Mouse (Mus musculus) adrenal gland, adult 8-10 months (tissue): ENCODE measurements around the gene Pcnx2. TPM values are rescaled to one million over a fixed set of nuclear protein-coding genes. Genes with fewer than 3 reads are reported as not detected.

Experiments
- DNase-seq: peaks from one replicate; pipeline ENCODE4 v3.0.0; 2022
- total RNA-seq, 4 experiments: library from RNA; stranded (reverse); gene quantifications; 2 replicates each; pipeline ENCODE4 v1.2.4; 2022

The Pcnx2 gene
- total RNA-seq, 4 experiments from 2014 or later: 0.29 to 0.77 (median 0.63) TPM

DNA sequence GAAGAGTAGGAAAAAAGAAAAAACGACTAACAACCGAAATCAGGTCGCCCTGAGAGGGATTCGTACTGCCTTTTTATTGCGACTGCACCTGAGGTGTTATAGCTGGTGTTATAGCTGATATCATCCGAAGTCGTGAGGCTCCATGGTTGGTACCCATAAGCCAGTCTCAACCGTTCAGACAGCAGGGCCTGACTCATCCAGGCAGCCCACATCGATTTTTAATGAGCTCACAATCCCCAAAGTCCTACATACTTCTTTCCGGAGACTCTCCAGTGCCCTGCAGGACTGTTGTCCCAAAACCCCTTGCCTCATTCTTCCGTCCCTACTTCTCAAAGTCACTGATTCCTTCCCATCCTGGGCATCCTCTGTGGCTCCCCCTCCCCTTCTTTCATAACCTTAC is 729 bp downstream of the Pcnx2 start:
- no peak for DNase-seq

DNA sequence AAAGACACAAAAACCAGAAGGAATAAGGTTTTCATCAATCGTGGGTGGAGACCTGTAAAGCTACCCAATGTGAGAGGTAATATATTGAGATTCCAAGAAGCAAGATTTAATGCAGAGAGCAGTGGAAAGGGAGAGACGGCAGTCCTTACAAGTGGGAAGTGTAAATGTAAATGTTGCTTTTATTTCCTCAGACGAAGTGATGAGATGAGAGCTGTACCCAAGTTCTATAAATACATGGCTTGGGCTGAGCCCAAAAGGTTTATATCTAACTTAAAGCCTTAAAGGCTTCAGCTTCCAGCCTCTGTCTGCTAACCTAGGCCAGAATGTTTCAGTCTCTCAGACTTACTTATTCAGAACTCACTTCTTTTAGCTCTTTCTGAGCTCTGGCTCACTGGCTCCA is 8.2 kb downstream of the Pcnx2 start:
- no peak for DNase-seq

DNA sequence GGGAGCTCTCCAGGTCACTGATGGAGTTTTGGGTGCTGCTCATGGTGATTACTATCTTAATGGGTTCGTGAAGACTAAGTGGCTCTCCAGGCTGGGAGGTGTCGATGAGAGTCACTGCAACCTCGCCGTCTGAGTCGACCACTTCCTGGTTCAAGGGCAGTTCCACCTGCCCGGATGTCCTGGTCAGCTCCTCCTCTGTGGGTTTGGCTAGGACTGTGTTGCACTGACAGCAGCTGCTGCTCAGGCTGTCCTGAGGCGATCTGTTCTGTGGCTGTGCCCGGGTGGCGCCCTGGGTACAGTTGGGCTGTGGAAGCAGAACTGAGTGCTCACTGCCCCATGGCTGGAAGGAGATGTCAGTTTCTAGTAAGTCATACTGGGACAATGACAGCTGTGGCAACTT is 10.6 kb downstream of the Pcnx2 start:
- no peak for DNase-seq

DNA sequence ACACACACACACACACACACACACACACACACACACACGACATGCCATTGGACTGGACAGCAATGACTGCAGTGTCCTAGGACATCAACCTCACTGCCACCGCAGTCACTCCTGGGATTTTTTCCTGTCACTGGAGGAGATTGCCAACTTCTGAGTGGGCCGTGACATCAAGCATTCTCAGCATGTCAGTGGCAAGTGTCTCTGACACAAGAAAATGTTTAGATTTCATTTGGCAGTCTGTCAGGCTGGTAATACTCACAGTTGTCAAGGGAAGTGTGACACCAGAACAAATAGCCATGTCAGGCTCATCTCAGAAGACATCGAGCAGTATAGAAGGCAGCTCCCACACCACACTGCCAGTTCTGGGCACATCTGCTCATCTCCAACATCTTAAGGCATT is 17.7 kb downstream of the Pcnx2 start:
- no peak for DNase-seq

DNA sequence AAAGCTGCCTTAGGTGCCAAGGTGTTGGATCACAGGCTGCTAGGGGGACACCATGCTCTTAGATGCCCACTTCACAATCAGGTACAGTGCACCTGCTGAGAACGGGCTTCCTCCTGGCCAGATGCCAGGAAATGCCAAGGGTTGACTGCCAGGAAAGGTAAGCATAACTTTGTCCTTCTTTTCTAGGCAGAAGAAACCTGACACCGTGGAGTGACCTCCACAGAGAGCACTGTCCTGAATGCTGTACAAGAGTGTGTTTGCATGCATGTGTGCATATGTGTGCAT is 24.9 kb downstream of the Pcnx2 start:
- DNase-seq: no peak

DNA sequence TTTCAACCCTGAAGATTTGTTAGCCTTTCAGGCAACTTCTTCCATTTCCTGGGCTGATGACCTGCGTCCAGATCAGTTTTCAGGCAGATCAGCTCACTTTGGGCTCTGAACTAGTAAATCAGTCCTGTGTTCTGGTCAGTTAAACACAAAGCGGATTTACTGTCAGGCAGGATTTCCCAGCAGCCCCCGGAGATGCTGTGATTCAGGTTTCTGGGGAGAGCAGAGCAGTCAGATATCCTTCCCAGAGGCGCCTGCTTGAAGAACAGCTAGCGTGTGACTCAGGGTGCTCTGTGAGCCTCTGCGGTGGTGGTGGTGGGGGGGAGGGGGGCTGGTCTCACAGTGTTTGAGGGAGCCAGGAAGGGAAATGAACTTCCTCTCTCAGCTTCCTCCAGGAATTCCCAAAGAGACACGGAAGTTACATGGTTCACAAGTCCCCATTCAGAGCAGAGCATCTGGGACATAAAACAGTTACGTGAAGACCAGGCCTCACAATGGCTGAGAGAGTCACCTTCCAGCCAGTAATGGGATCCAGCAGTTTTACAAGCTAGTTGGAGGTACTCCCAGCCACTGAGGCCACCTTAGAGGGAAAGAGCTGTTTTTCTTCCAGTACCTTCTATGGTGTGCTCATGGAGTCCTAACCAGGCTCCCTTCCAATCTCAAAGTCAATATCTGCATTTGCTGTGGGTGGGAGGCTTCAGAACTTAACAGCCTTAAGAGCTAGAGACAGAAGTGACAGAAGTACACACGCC is 25.4 kb downstream of the Pcnx2 start:
- no peak for DNase-seq

DNA sequence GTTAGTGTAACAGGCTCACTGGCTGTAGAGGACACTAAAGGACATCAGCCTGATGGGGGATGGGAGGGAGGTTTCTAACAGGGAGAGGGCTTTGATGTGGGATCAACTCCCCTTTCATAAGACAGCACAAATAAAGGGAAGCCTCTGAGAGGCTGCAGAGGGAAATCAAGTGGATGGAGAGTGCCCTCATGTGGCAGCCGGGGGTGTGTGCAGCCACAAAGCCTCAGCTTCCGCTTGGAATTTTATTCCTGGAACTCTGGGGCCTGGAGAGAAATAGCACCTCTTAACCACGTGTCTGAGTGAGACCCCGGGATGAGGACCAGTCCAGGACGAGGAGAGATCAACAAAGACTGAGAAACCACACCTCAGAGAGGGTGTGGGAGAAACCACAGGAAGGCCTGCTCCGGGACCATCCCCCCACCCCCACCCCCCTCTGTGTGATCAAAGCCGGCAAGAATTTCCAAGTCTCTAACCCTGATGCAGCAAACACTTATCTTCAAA is 27.2 kb downstream of the Pcnx2 start:
- peak; percentile 28 for DNase-seq

DNA sequence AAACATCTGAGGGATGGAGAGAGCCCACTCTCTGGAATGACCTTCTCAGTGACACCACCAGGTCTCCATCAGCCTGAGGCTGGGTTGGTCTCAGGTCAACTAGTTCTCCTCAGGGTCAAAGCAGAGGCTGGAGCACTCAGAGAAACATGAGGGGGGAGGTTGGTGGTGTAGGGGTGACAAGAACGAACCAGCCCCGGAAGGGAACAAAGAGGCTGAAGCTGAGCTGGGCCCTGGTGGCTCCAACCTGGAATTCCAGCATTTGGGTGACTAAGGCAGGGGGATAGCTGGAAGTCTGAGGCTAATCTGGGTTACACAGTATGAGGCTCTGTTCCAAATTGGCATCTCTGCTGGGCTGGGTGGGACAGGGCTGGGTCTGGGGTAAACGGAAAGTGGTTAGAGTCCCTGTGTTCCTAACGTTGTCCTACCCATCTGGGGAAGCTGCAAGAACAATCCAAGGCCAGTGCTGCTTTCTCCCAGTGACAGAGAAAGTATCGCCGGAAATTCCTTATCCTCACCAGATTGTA is 27.9 kb downstream of the Pcnx2 start:
- DNase-seq: no peak

DNA sequence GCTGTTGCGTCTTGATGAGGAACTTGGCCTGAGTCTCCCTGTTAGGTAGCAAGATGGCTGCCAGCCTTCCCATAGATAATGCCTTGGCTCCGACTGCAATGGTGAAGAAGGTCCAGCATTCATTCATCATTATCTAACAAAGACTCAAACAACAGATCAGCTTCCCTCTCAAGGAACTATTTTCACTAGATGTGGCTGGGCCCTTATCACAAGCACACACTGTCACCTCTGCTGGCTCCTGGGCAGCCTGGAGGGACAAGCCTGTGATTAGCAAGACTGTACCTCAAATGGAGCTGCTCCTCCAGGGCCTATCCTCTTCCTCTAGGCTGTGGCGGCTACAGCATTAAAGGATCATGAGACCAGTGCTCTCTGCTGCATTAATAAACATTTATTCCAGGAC is 28.4 kb downstream of the Pcnx2 start:
- DNase-seq: no peak

DNA sequence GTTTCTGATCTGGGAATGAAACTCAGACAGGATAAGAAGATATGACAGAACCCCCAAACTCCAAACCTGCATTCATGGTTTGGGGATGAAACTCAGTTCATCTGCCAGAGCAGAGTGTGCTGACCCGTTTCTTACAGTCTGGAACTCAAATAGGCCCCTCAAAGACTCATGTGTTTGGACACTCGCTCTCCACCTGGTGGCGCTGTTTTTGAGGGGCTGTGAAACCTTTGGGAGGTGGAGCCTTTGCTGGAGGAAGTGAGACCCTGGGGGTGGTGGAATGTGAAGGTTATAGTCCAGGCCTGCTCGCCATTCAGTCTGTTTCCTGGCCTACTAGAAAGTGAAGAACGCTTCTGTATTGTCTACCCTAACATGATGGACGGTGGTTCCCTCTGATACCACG is 29.6 kb downstream of the Pcnx2 start:
- DNase-seq: no peak

DNA sequence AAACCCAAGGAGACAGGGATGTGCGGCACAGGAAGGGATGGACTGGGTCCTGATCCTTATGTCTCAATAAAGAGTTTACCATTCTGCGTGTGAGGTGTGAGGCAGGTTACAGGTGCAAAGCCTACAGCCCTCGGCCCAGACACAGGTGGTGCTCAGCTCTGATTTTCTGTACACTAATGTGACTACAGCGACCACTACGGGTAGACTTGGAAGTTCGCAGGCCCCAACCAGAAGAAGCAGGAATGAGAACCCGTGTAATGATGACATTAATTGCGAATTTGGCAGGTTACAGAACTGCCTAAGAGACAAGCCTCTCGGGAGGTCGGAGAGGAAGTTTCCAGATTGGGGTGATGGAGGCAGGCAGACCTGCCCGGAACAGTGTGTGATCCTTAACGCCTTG is 32.0 kb downstream of the Pcnx2 start:
- DNase-seq: no peak

DNA sequence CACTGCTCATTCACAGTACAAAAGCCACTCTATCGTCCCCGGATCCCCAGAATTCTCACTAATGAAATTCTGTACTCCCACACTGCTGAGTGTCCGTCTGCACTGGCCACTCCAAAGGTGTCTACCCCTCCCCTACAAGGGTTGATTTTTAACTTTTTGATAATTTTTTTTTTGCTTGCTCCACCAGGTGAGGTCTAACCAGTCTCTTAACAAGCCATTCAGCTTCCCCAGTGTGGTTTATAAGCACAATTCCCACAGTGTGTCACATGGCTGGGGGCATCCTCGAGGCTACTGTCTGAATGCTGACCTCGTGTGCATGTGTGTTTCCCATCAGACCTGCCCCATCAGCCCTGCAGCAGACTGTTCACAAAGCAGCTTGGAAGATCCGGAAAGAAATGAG is 40.9 kb downstream of the Pcnx2 start:
- no peak for DNase-seq

DNA sequence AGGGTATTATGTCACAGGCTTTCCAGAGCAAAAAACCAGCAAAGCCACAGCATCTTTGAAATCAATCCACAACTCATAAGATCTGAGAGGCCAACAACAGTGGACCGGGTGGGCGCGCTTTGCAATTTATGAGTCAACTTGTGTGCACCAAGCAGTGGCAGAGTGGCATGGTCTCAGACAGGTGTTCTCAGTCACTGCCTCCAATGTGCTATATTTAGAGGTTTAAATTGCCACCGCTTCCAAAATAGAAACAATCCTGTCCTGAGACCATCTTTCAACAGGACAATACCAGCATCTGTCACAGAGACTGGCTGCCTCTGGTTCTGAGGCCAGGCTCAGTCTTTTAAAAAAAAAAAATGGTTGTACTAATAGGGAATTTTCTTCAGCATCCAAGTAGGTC is 42.0 kb downstream of the Pcnx2 start:
- no peak for DNase-seq

DNA sequence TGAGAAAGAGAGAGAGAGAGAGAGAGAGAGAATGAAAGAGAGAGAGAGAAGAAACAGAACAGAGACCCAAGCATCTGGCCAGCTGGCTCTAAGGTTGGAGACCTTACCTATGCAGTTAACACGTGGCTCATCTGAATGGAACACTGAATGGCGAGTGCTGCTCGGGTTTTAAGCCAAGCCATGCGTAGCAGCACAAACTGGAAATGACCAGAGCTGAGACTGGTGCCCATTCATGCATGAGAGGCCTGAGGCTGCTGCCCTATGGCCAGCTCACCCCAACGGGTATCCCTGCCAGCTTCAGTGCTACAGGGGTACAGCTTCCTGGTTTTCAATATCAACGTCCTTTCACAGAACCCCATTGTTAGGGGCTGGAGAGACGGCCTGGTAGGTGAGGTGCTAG is 43.7 kb downstream of the Pcnx2 start:
- DNase-seq: no peak

DNA sequence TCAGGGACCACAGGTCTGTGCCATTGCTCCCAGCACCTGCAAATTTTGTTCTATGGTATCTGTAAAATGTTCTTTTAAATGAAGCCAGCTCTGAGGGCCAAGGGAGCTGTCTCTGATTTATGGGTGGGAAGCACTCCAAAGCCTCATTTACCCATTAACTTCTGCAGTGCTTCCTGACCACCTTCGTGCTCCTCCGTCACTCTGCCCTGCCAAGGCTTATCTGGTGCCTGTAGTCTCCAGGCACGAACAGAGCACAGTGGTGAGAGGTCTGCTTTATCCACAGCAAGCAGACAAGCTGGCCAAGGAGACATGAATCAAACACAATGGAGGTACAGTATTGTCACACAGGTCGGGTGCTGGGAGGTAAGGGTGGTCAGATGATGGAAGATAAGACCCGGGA is 44.8 kb downstream of the Pcnx2 start:
- no peak for DNase-seq

DNA sequence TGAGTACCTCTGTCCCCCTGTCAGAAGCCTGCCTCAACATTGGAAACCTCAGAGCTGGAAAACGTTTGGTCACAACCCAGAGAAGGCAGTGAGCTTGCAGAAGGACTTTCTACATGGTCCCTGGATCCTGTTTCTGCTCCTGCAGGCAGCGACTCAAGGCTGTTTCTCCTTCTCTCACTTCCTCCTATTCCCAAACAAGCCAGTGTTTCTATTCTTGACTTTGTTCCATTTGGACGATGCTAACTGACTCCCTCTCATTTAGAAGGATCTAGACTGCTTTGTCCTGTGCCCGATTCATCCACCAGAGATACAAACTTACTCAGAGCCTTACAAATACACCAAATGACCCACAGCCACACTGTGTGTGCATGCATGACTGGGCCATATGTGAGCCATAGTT is 48.9 kb downstream of the Pcnx2 start:
- DNase-seq: no peak

DNA sequence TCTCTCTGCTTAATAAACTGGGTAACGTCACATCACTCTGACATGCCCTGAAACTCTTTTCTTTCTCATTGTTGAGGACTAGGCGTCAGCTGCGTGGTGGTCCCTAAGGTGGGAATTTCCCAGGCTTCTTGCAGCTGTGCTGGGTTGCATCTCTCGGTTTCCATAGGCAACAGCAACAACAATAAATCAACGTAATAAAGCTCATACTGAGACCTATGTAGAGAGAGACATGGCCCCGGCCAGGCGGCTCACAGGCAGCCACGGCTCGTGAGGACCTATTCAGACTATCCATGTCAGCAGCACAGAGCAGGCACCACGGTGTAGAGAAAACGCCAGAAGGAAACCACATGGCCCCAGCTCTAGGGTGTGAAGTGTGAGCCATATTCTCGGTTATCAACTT is 50.3 kb downstream of the Pcnx2 start:
- DNase-seq: no peak

DNA sequence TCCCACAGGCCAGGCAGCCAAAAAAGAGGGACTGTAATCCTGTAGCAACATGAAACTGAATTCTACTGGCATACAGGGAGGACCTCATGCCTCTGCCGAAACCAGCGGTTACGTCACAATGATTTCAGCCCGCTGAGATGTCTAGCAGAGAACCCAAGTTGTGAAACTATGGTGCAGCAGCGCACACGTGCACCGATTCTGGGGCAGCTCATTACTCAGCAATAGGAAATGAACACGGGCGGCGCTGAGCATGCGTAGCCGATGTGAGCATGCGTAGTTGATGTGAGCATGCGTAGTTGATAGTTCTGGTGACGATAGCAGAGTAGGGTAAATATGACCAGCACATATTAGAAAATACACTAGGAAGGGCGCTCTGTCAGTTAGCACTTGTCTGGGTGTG is 52.8 kb downstream of the Pcnx2 start:
- no peak for DNase-seq

DNA sequence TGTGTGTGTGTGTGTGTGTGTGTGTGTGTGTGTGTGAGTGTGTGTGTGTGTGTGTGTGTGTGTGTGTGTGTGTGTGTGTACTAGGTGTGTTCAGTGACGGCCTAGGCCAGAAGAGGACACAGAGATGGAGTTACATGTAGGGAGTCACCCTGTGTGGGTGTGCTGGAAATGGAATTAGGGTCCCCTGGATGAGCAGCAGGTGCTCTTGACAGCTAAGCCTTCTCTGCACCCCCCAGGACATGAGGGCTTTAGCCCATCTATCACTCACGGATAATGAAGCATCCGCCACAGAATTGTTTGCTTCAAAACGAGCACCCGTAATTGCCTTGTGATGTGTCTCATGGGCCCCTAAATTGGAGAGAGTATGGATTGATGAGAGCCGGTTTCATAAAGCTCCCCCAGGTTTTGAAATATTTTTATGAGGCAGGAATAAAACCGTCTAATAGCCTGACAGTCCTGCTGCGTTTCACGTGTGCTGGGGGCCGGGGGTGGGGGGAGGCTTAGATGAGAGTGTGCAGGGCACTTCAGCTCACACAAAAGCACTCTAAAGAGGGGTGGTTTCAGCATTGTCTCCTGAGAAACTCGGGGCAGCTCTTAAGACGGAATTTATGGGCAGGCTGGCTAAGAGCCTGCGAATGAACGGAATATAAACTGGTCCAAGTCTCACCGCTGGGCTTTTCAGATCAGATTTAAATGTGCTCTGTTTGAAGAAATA is 54.8 kb downstream of the Pcnx2 start:
- no peak for DNase-seq

DNA sequence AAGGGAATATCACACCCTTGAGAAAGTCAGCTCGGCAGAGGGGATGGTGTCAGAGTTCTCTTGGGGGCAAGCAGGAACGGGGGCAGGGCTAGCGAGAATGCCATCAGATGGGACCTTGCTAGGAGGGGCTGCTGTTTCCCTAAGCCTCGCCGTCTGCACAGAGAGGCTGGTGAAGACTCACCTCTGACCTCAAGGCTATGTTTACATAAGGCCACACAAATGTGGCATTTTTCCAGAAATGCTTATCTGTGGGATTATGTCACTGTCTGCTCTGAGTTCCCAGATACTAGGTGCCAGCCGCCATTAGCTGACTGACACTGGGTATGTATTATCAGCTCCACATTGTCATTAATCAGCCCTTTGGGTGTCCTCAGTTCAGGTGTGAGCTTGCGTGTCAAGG is 56.0 kb downstream of the Pcnx2 start:
- DNase-seq: no peak

DNA sequence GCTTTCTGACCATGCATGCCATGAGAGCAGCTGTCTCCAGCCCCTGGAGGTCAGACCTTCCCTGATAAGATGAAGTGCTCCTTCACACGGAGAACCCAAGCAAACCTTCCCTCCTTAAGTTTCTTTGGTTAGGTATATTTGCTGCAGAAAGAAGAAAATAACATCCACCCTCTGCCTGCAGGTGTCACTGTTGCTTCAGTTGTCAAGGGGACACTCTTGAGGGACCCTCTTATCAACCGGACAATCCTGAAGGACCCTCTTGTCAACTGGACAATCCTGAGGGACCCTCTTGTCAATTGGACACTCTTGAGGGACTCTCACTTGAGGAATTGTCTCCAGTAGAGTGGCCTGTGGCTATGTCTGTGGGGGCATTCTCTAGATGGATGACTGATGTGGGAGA is 73.4 kb downstream of the Pcnx2 start:
- no peak for DNase-seq

DNA sequence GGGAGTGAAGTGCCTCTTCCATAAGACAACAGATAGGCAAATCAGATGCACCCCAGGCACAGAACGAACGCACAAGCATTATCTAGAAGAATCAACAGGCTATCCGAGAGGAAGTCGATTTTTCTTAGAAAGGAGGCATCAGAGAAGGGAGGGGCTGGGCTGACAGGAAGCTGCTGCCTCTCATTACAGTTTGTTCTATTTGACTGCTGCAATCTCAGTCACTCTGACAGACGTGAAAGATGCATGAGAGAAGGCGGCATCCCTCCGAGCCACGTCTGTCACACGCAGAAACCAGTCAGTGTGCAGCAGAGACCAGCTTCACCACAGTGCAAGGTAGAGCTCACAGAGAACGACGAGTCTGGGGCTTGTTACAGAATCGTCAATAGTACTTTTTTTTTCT is 74.4 kb downstream of the Pcnx2 start:
- no peak for DNase-seq

DNA sequence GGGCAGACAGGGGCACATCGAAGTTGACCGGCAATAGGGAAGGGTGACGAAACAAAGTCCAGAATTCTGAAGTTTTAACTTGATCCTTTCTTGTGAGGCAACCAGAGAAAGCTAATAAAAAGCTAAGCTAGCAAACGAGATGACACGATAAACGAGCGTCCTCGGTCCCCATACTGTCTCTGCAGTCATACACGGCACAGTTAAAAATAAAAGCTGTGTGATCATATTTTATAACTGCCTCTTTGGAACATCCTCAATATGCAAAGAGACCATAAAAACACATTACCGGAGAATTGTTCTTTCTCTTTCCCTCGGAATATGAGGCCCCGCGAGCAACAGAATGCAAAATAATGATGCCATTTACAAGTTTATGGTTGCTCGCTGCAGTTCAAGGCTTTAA is 76.1 kb downstream of the Pcnx2 start:
- no peak for DNase-seq

DNA sequence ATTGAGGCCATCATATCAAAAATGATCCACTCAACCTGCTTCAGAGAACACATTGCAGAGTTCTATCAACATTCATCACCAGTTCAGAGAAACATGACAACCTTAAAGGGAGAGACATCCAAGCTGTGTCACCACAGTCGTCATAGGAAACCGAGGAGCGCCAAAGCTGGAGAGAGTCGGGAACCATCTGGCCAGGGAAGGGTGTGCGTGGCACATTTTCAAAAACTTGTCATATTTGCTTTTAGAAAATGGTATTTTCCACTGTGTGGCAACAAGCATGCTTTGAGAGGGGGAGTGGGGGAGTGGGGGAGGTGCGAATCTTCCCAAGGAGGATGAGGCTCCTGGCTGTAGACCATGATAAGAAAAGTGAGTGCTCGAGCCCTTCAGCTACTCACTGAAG is 78.3 kb downstream of the Pcnx2 start:
- DNase-seq: no peak
